Mouse (Mus musculus) limb, embryonic 11.5 days (tissue): ENCODE data around the gene Fanca. TPM values are rescaled to one million over a fixed set of nuclear protein-coding genes. Genes with fewer than 3 reads are reported as not detected.

Experiments
- ATAC-seq: fragments of 200-750 bp; cut with Nextera tagmentation; 2 replicates; pipeline ENCODE4 v1.8.0; 2017; ENCODE audit warnings: low read depth; ENCODE audit not compliant: insufficient number of reproducible peaks, low FRiP score, low TSS enrichment
- DNase-seq: peaks from one replicate; pipeline ENCODE4 v3.0.0-alpha.2; 2015; ENCODE audit warnings: low spot score
- H3K27ac ChIP-seq: fragments of 300-500 bp; sonication (generic); replicated peaks from 2 replicates; pipeline ENCODE4 v1.5.1; 2014; ENCODE audit warnings: low read depth, mild to moderate bottlenecking, low read length
- H3K27me3 ChIP-seq: fragments of 300-500 bp; sonication (generic); 2 replicates; pipeline ENCODE4 v1.6.1; 2014; ENCODE audit warnings: mild to moderate bottlenecking, low read length, mixed read lengths; ENCODE audit not compliant: control insufficient read depth, insufficient read depth
- H3K36me3 ChIP-seq: fragments of 300-500 bp; sonication (generic); 2 replicates; pipeline ENCODE4 v1.6.1; 2014; ENCODE audit warnings: mild to moderate bottlenecking, low read length, moderate library complexity, mixed read lengths; ENCODE audit not compliant: control insufficient read depth, insufficient read depth
- H3K4me1 ChIP-seq: fragments of 300-500 bp; sonication (generic); 2 replicates; pipeline ENCODE4 v1.6.1; 2014; ENCODE audit warnings: low read length, mixed read lengths; ENCODE audit not compliant: control insufficient read depth, insufficient read depth
- H3K4me2 ChIP-seq: fragments of 300-500 bp; sonication (generic); 2 replicates; pipeline ENCODE4 v1.6.1; 2014; ENCODE audit warnings: low read depth, mild to moderate bottlenecking, moderate library complexity; ENCODE audit not compliant: severe bottlenecking
- H3K4me3 ChIP-seq: fragments of 300-500 bp; sonication (generic); 2 replicates; pipeline ENCODE4 v1.5.1; 2014; ENCODE audit warnings: low read depth, low read length
- H3K9ac ChIP-seq: fragments of 300-500 bp; sonication (generic); 2 replicates; pipeline ENCODE4 v1.6.1; 2014; ENCODE audit warnings: mild to moderate bottlenecking, low read length
- H3K9me3 ChIP-seq: fragments of 300-500 bp; sonication (generic); 2 replicates; pipeline ENCODE4 v1.6.1; 2016; ENCODE audit warnings: low read length; ENCODE audit not compliant: control insufficient read depth
- WGBS: fragments of 180-500 bp; shearing (Covaris S2); extraction: QIAGEN DNeasy Blood & Tissue Kit; methylation state at CpG from one replicate; pipeline ENCODE4 v1.1.7; 2014; 5-methylcytosine and 5-hydroxymethylcytosine counted together
- polyA plus RNA-seq: library from polyadenylated mRNA; unstranded; fragments of >200 nt; fragmentation: Nextera tagmentation; extraction: Ambion mirVana; gene quantifications from 2 replicates; pipeline ENCODE4 v1.2.1, GENCODE M21; 2014

Fanca gene
- polyA plus RNA-seq, 1 experiment from 2014 or later: 38.9 TPM

DNA sequence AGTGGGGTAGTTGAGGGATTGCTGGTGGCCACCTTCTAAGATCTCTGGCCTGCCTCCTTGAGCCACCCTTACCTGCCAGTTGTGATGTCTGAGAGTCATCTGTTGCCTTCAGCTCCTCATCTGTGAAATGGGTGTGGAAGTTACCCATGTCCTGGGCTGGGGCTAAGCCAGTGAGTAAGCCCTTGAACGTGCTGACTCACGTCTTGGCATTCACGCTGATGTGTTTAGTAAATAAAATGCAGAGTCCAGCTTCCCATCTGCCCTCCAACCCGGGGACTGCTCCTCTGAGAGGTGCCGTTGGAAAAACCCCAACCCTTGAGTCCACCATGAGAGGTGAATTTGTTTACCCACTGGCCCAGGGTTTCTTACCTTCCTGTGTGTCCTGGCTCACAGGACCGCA, 27.5 kb upstream of the Fanca start:
- H3K36me3 ChIP-seq: no peaks in the 10 kb centered on the region
- DNase-seq: no peak
- no peak overlapping the region for H3K27ac ChIP-seq
- WGBS: 80% methylated on average over 6 of the region's 6 CpGs
- no peak for ATAC-seq
- no peak overlapping the region for H3K4me2 ChIP-seq
- H3K27me3 ChIP-seq: no peaks in the 10 kb centered on the region
- no peak overlapping the region for H3K9ac ChIP-seq
- no peaks in the 10 kb centered on the region; the same call in 1 of the 2 replicates for H3K4me1 ChIP-seq
- H3K4me3 ChIP-seq: no peak overlapping the region
- H3K9me3 ChIP-seq: no peaks in the 10 kb centered on the region

DNA sequence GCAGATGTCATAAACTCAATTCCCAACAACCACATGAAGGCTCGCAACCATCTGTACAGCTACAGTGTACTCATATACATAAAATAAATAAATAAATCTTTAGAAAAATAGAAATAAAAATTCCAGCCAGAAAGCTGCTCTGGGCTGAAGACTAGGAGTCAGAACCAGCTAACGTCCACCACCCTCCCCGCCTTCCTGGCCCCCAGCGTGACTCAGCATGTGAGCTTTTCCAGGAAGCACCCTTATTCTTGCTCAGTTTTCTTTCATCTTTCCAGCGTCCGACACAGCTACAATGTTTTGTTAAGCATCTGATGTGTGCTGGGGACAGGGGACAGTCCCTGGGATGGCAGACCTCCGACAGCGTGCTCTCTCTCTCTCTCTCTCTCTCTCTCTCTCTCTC, 26.8 kb upstream of the Fanca start:
- DNase-seq (no peak), ATAC-seq (no peak)
- H3K9me3 ChIP-seq: no peaks in the 10 kb centered on the region
- H3K27me3 ChIP-seq: no peaks in the 10 kb centered on the region
- no peaks in the 10 kb centered on the region for H3K36me3 ChIP-seq
- H3K9ac ChIP-seq: no peak overlapping the region
- WGBS: 86% methylated on average over 8 of the region's 8 CpGs
- H3K4me1 ChIP-seq: no peaks in the 10 kb centered on the region; the same call in 1 of the 2 replicates
- H3K4me2 ChIP-seq: no peak overlapping the region
- no peak overlapping the region for H3K4me3 ChIP-seq
- no peak overlapping the region for H3K27ac ChIP-seq

DNA sequence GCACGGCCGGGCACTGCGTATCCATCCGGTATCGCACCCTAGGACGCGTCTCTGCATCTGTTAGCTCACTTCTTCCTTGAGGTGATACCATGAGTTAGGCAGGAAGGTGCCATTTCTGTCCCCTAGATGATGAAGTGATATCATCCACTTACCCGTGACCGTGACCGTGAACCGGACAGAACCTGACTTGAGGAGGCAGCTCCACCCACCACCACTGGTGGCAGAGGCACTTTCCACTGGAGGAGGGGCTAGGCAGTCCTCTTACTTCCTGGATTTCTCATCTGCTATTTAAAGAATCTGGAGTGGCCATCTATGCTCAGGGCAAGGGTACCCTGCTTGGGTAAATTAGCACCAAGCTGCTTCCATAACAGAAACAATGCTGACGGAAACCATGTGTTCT, 25.0 kb upstream of the Fanca start:
- no peak overlapping the region for H3K9ac ChIP-seq
- ATAC-seq: no peak
- no peak overlapping the region for H3K4me3 ChIP-seq
- no peaks in the 10 kb centered on the region; the same call in 1 of the 2 replicates for H3K4me1 ChIP-seq
- no peak overlapping the region for H3K4me2 ChIP-seq
- no peaks in the 10 kb centered on the region for H3K27me3 ChIP-seq
- H3K36me3 ChIP-seq: no peaks in the 10 kb centered on the region
- no peak overlapping the region for H3K27ac ChIP-seq
- H3K9me3 ChIP-seq: no peaks in the 10 kb centered on the region
- WGBS: 90% methylated on average over 12 of the region's 12 CpGs
- no peak for DNase-seq

DNA sequence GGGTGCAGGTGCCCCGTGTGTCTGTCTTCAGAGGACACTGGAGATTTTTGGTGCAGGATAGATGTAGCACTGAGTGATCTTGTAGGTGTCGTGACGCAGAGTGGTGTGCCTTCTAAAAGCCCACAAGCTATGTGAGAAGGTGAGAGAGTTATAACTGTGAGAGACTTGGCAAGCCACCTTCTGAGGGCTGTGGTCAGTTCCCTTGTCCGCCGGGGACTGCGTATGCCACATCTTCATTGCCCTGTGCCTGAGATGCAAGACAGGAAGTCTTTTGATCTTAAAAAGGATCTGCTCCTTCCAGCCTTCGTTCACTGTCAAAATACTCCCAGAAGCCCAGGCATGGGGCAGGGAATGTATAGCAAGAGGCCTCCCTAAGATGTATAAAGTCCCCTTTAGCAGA, 24.5 kb upstream of the Fanca start:
- whole genome bisulfite sequencing: 78% methylated on average over 7 of the region's 7 CpGs
- no peak overlapping the region for H3K4me2 ChIP-seq
- no peak overlapping the region for H3K4me3 ChIP-seq
- no peak overlapping the region for H3K9ac ChIP-seq
- ATAC-seq (no peak), DNase-seq (no peak)
- H3K4me1 ChIP-seq: no peaks in the 10 kb centered on the region; the same call in 1 of the 2 replicates
- H3K27me3 ChIP-seq: no peaks in the 10 kb centered on the region
- H3K9me3 ChIP-seq: no peaks in the 10 kb centered on the region
- no peak overlapping the region for H3K27ac ChIP-seq
- no peaks in the 10 kb centered on the region for H3K36me3 ChIP-seq

DNA sequence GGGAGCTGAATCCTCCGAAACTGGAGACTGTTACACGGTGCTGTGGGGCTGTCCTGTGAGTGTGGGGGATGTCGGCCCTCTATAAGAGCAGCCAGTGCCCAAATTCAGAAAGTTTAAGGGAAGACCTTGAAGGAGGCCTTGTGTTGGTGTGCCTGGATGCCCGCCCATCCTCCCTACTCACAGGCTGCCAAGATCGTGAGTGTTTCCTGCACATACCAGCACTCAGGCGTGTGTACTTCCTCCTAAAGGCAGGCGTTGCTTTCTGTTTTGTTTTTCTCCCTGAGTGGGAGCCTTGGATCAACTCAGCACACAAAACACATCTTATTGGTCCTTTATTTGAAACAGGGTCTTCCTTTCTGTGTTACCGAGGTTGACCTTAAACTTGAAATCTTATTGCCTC, 23.9 kb upstream of the Fanca start:
- Histone ChIP-seq H3K4me1 (no peaks in the 10 kb centered on the region), H3K36me3 (no peaks in the 10 kb centered on the region), H3K4me2 (no peak overlapping the region), H3K9ac (no peak overlapping the region), H3K27me3 (no peaks in the 10 kb centered on the region), H3K9me3 (no peaks in the 10 kb centered on the region), H3K4me3 (no peak overlapping the region), H3K27ac (no peak overlapping the region)
- no peak for ATAC-seq
- DNase-seq: no peak
- WGBS: 85% methylated on average over 8 of the region's 8 CpGs

DNA sequence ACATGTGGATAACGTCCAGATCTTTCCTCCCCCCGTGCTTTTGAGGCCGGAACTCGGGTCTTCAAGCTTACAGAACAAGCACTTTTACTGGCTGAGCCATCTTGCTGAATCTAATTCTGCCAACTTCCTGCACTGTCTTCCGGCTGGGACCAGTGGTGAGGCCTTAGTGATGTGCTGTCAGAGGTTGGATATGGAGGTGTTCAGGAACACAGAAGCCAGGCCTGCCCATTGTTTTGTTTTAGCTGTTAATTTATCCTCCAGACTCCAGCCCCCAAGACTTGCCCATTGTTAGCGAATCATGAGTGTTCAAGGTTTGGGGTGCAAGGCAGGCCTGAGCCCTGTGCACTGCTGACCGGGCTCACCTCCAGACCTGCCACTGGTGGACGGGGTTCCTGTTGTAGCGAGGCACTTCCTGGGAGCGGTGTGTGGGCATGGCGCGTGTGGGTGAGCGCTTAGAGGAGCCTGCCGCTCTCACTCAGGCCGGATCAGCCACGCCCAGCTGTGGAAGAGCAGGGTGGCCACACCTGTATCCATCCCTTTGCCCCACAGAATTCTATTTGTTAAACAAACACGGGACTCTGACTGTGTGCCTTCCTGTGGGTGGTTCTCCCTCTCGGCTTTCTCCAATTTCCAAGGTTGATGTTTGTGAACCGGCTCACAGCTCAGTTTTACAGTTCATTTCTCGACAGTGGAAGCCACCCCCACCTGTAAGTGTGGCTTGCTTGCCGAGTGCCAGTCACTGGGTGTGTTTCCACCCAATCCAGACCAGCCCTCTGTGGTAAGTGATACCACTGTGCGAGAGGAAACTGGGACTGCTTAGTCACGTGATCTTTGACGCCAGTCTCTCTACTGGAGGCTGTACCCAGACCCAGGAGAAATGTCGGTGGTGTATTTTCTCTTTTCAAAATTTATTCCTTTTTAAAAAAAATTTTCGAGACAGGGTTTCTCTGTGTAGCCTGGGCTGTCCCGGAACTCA, 23.0 kb upstream of the Fanca start:
- Histone ChIP-seq H3K4me3 (no peak overlapping the region), H3K27me3 (no peaks in the 10 kb centered on the region), H3K9me3 (no peaks in the 10 kb centered on the region), H3K27ac (no peak overlapping the region), H3K4me1 (no peaks in the 10 kb centered on the region), H3K36me3 (no peaks in the 10 kb centered on the region), H3K4me2 (no peak overlapping the region), H3K9ac (no peak overlapping the region)
- no peak for DNase-seq
- WGBS: 86% methylated on average over 27 of the region's 27 CpGs
- ATAC-seq: no peak

DNA sequence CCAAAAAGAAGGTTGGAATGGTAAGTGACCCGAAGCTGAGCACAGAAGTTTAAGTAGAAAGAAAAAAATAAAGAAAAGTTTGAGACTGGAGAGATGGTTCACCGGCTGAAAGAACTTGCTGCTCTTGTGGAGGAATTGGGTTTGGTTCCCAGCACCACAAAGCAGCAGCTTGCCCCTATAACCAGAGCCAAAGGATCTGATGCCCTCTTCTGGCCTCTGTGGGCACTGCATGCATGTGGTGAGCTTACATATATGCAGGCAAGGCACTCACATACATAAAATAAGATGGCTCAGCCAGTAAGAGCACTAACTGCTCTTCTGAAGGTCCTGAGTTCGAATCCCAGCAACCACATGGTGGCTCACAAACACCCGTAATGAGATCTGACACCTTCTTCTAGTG, 21.7 kb upstream of the Fanca start:
- Histone ChIP-seq H3K4me2 (no peak overlapping the region), H3K9ac (no peak overlapping the region), H3K9me3 (no peaks in the 10 kb centered on the region), H3K36me3 (no peaks in the 10 kb centered on the region), H3K27ac (no peak overlapping the region), H3K4me3 (no peak overlapping the region), H3K4me1 (no peaks in the 10 kb centered on the region), H3K27me3 (no peaks in the 10 kb centered on the region)
- 95% methylated on average over 4 of the region's 4 CpGs for WGBS
- DNase-seq (peak; percentile 32), ATAC-seq (no peak)

DNA sequence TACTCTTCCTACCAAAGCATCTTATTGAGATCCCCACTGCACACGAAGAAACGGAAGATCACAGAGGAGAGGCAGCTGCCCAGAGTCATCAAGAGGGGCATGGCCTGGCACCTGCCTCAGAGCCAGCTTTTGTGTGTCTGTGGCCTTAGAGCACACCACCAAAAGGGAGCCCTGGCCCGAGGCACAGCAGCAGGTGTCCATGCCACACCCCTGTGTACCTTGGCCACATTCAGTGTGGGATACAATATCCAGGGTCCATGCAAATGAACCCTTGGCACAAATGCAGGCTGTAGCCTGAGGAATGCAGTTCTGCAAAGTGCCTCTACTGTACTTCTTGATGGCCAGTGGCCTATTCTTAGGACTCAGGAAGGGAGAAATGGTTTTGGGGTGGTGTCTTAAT, 19.1 kb upstream of the Fanca start:
- no peak overlapping the region for H3K4me2 ChIP-seq
- no peak overlapping the region for H3K4me3 ChIP-seq
- no peak overlapping the region for H3K27ac ChIP-seq
- no peaks in the 10 kb centered on the region; the same call in 1 of the 2 replicates for H3K4me1 ChIP-seq
- H3K27me3 ChIP-seq: peaks cover 17% of the 10 kb centered on the region
- no peaks in the 10 kb centered on the region for H3K36me3 ChIP-seq
- DNase-seq (no peak), ATAC-seq (no peak)
- no peak overlapping the region for H3K9ac ChIP-seq
- H3K9me3 ChIP-seq: no peaks in the 10 kb centered on the region
- 87% methylated on average over 3 of the region's 3 CpGs for WGBS
